Mouse (Mus musculus) 416B (cell line): ENCODE results near the gene Aida.
"Not testable (repeated sequence)": the region's sequence is repeated elsewhere in the genome, so short reads cannot be mapped to it uniquely, and the experiment has no call there.

Source experiments
- DNase-seq: peaks from one replicate; pipeline ENCODE4 v3.0.0; 2011; ENCODE audit warnings: low read depth

The Aida gene

DNA sequence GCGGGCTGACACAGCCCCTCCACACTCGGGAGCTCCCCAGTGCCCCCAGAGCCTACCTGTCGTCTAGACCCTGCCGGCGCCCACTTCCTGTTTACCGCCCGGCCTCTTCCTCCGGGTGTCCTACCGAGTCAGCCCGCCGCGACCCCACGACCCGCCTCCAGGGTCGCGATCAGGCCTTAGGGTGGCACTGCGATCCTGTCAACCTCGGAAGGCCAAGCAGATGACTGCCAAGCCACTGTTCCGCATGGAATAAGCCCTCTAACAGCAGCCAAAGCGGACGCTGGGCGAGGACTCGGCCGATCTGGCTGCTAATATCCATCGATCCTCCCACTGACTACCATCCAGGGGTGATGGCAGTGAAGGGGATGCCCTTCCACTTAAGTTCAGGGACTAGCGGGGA, at the start of gene Aida:
Gene Aida (plus strand): TSS at position 126 of the 400 bp plus-strand sequence.
- DNase-seq = no peak

- DNase-seq = no peak
These were observed 48.2 kb upstream of the Aida start for GRCm38 (mm10) chr1:183248144-183248543.

GRCm38 (mm10) chr1:183250612-183251011, 45.8 kb upstream of the Aida start:
- no peak for DNase-seq

GRCm38 (mm10) chr1:183251818-183252217, 44.6 kb upstream of the Aida start:
- DNase-seq = no peak

- no peak for DNase-seq
These were observed 43.8 kb upstream of the Aida start for GRCm38 (mm10) chr1:183252574-183252973.

- peak; percentile 92 for DNase-seq
These were observed 32.0 kb upstream of the Aida start for GRCm38 (mm10) chr1:183264145-183265008.

- DNase-seq = peak; percentile 74
These were observed 30.4 kb upstream of the Aida start for GRCm38 (mm10) chr1:183265921-183266467.

- no peak for DNase-seq
These were observed 28.7 kb upstream of the Aida start for GRCm38 (mm10) chr1:183267666-183268065.

GRCm38 (mm10) chr1:183272867-183273818, 23.2 kb upstream of the Aida start:
- DNase-seq = peak; percentile 81

DNA sequence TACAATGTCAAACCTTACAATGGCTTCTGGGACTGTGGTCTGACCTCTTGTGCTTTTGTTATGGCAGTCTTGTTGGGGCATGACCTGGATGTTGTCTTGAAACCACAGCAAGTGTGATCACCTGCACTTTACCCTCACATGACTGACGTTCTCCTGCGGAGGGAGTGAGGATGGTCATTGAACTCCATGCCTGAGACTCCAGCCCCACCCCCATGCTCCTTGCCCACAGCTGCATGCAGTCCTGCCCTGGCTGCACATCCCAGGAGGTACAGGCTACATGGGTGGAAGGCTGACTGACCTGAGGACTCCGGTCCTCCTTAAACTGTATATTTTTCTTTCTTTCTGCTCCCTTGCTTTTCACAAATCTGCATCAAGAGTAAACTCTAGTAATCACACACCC, 22.0 kb upstream of the Aida start:
- DNase-seq = no peak

DNA sequence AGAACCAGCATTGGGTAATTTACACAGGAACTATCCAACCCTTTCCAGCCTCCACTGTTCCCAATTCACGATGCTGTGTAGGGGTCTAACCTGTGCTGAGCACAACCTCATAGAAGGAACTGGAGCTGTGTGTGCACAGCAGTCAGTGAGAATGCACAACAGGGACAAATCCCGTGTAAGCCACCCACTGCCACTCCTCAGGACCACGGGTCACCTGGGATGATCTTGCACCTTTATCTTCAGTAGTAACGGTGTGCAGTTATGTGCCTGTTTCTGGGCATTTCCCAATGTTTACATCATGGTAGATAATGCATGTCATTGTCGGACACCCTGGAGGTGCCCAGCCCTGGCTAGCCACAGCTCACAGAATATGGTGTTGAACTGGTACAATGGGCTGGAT, 20.6 kb upstream of the Aida start:
- DNase-seq = no peak

GRCm38 (mm10) chr1:183288351-183288750, 8.0 kb upstream of the Aida start:
- DNase-seq = no peak

GRCm38 (mm10) chr1:183289576-183289975, 6.8 kb upstream of the Aida start:
- no peak for DNase-seq

DNA sequence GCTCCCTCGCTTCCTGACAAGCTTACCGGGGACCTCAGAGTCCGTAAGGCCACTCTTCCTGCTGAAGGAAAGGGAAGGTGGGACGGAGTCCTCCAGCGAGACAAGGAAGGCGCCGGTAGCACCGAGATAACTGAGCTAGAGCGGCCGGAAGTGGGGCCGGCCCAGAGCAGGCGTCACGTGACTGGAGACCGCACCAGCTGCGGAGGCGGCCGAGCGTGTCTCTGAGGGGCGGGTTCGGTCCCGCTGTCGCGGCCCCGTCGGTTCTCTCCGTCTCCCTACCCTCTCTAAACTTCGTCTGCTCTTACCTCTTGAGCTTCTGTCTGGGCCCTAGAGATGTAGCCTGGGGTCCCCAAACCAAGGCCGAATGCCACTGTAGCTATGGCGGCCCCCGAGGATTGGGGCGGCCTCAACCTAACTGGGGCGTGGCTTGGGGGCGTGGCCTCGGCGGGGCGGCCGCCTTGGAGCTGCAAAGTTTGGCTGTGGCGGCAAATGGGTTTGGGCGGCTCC, 540 bp downstream of the Aida start, which contains the start of gene Brox:
Gene Brox (minus strand): TSS at position 393 of the 507 bp plus-strand sequence.
- DNase-seq = peak; percentile 93

- DNase-seq = peak; percentile 63
These were observed 1.1 kb downstream of the Aida start for GRCm38 (mm10) chr1:183297473-183297885.

DNA sequence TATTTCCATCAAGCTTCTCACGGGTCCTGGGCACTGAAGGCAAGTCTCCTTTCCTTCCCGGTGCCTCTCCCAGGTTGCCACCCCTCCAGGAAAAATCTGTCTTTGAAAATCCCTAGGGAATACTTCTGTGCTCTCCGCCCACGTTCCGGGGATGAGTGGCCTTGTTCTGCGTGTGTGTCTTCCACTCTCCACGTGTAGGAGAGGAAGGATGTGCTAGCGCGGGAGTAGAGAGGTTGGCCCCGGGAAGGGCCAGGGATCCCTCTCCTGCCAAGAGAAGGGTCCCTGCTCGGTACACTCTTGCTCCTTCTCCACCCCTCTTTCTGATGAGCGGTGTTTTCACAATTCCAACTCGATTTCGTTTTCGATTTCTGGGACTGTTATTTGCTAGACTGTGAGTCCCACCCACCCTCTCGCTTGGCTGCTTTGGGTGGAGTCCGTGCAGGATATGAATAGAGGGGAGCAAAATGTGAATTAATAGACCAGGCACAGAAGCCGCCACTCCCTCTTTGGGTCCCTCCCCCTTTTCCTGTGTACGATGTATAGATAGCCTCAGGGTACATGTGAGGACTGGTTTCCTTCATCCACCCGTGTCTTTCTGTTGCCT, 1.6 kb downstream of the Aida start:
- DNase-seq = peak; percentile 93

- peak; percentile 95 for DNase-seq
These were observed 2.8 kb downstream of the Aida start for GRCm38 (mm10) chr1:183299161-183299560.

- DNase-seq = no peak
These were observed 11.2 kb downstream of the Aida start for GRCm38 (mm10) chr1:183307555-183307954.

DNA sequence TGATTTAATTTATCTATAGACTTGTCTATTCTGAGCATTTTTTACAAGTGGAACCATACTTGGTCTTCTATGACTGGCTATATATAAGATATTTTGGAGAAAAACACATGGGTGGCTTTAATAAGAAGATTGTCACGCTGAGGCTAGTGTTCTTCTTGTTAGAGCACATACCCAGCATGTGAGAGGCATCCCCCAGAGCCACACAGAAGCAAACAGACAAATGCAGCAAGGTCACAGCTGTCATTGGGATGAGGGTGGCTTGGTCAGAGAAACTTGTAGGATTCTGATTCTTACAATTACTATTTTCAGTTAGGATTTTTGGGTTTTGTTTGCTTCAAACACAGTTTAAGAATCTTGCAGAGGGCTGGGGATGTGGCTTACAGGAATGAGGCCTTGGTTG, 12.1 kb downstream of the Aida start:
- DNase-seq = no peak

DNA sequence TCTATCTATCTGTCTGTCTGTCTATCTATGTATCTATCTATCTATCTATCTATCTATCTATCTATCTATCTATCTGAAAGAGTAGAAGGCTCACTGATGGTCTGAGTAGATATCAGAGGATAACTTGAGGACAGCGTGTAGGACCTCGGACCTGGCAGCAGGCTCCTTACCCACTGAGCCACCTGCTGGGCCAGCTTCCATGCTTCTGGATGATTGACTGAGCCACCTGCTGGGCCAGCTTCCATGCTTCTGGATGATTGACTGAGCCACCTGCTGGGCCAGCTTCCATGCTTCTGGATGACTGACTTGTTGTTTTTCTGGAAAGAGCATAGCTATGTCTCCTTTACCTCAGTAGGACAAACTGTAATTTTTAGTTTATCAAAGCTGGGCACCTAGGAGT, 13.2 kb downstream of the Aida start:
- DNase-seq = not testable (repeated sequence)

DNA sequence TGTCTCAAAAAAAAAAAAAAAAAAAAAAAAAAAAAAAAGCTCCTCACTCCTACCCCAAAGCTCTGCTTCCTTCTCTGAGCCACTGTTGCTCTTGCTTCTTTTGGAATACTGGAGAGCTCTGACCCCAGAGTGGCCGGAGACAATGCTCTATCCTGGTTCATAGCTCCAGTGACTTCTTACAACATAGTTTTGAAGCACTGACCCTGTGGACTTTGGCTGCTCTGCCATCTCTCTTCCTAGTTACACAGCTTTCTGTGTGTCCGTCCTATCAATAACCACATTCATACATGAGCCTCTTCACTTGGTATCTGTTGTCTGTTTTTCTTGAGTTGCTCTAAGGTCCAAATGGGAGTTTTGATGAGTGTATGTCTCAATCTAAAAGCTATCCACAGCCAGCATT, 15.7 kb downstream of the Aida start:
- DNase-seq = no peak

- DNase-seq = peak; percentile 66
These were observed 19.4 kb downstream of the Aida start for GRCm38 (mm10) chr1:183315783-183316182.
